In the genomic region with DNA sequence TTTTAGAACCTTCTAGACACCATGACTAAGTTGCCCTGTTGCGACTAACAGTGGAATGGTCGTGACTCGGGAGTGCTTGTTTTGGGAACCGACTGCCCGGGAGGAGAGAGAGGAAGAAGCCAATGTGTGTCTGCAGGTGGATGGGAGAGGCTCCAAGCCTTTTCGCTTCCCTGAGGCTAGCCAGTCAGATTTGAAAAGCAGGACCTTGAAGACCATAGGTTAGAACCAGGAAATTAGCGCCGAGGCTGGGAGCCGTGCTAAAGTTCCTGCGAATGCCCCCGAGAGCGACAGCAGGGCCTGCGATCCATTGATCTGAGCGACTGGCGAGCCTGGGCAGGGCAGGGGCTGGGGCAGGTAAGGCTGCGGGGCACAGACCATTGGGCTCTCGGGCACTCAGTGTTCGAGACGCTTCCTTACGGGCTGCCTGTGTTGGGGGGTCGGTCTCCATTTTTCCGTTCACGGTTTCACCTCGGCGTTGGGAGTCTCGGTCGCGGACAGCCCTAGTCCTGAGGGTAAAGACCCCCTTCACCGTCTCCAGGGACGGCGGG, we compare ENCODE assay signal across 8 mouse cellular contexts. TPM values are rescaled to one million over a fixed set of nuclear protein-coding genes. Genes with fewer than 3 reads are reported as not detected.
A peak's percentile ranks its signal among the peaks of the same experiment; 100 is the strongest.
DNase-seq lines count a peak whose midpoint lies in the region; ATAC-seq lines count a peak whose summit lies in the region.

A gene (plus strand): TSS at position 51 of the 548 bp plus-strand sequence.

- H3K9me3 ChIP-seq in heart, embryonic 15.5 days (replicated peaks): no peaks in the 10 kb centered on the region
- H3K9me3 ChIP-seq in liver, embryonic 15.5 days (replicated peaks): no peaks in the 10 kb centered on the region
- no peaks in the 10 kb centered on the region for H3K9me3 ChIP-seq in neural tube, embryonic 13.5 days

- peak within 1 kb of the TSS; percentile 98 for H3K27ac ChIP-seq in heart, embryonic 15.5 days
- H3K27ac ChIP-seq in liver, embryonic 15.5 days (replicated peaks): peak within 1 kb of the TSS; percentile 97
- H3K27ac ChIP-seq in neural tube, embryonic 13.5 days (replicated peaks): peak within 1 kb of the TSS; percentile 99

- H3K4me2 ChIP-seq in heart, embryonic 15.5 days: peak within 1 kb of the TSS; percentile 92
- peak within 1 kb of the TSS; percentile 98 for H3K4me2 ChIP-seq in liver, embryonic 15.5 days
- peak within 1 kb of the TSS; percentile 85 for H3K4me2 ChIP-seq in neural tube, embryonic 13.5 days

- H3K4me3 ChIP-seq in heart, embryonic 15.5 days: peak within 1 kb of the TSS; percentile 84
- H3K4me3 ChIP-seq in liver, embryonic 15.5 days (replicated peaks): peak within 1 kb of the TSS; percentile 87
- peak within 1 kb of the TSS; percentile 78 for H3K4me3 ChIP-seq in neural tube, embryonic 13.5 days

- H3K4me1 ChIP-seq in heart, embryonic 15.5 days (replicated peaks): peaks cover 16% of the 10 kb centered on the region
- peaks cover 34% of the 10 kb centered on the region for H3K4me1 ChIP-seq in liver, embryonic 15.5 days (replicated peaks)
- H3K4me1 ChIP-seq in neural tube, embryonic 13.5 days (replicated peaks): peaks cover 24% of the 10 kb centered on the region

- H3K9ac ChIP-seq in heart, embryonic 15.5 days: peak within 1 kb of the TSS; percentile 82
- H3K9ac ChIP-seq in liver, embryonic 15.5 days: peak within 1 kb of the TSS; percentile 94
- peak within 1 kb of the TSS; percentile 87 for H3K9ac ChIP-seq in neural tube, embryonic 13.5 days

- H3K27me3 ChIP-seq in heart, embryonic 15.5 days: no peaks in the 10 kb centered on the region
- no peaks in the 10 kb centered on the region for H3K27me3 ChIP-seq in liver, embryonic 15.5 days
- no peaks in the 10 kb centered on the region for H3K27me3 ChIP-seq in neural tube, embryonic 13.5 days

- 3% methylated on average over 31 of the region's 31 CpGs for WGBS in heart, embryonic 15.5 days
- 2% methylated on average over 31 of the region's 31 CpGs for WGBS in liver, embryonic 15.5 days (ENCODE audit: insufficient replicate concordance)
- WGBS in neural tube, embryonic 13.5 days: 2% methylated on average over 31 of the region's 31 CpGs

- peak; percentile 45 for DNase-seq in adrenal gland, postnatal 25 days
- peak; percentile 60 for DNase-seq in kidney, postnatal 14 days
- peak; percentile 31 for DNase-seq in thymus, postnatal 0 days (ENCODE audit: low spot score)

- H3K36me3 ChIP-seq in heart, embryonic 15.5 days: no peaks in the 10 kb centered on the region
- H3K36me3 ChIP-seq in liver, embryonic 15.5 days (replicated peaks): no peaks in the 10 kb centered on the region
- H3K36me3 ChIP-seq in neural tube, embryonic 13.5 days: no peaks in the 10 kb centered on the region

- ATAC-seq in CD4-positive, CD25-positive, alpha-beta regulatory T cell, adult 4 months: no peak
- peak; percentile 16 for ATAC-seq in erythroblast, adult 5-6 weeks (replicated peaks; ENCODE audit: low FRiP score, poor library complexity, severe bottlenecking)
- ATAC-seq in heart, embryonic 15.5 days (replicated peaks; ENCODE audit: insufficient number of reproducible peaks, insufficient read depth, low FRiP score, low read depth): no peak
- no peak for ATAC-seq in liver, embryonic 15.5 days (ENCODE audit: insufficient read depth)
- ATAC-seq in neural tube, embryonic 13.5 days (ENCODE audit: low read depth): no peak

RNA-seq across cellular contexts. Expression of the gene that starts here (rescaled TPM):
- polyA plus RNA-seq in CD4-positive, CD25-positive, alpha-beta regulatory T cell, adult 4 months (2017; shearing (Covaris generic)): 10 to 100 TPM; 42.0 to 56.3 TPM
- 55.7 and 58.0 TPM in 2 replicates for total RNA-seq in adrenal gland, postnatal 25 days (2021)
- 10.4 and 25.9 TPM in 2 replicates for total RNA-seq in erythroblast, adult 5-6 weeks (2015; ENCODE audit: low replicate concordance)
- total RNA-seq in erythroblast, adult 5-6 weeks (2017; ENCODE audit: low replicate concordance): 10.1 and 10.9 TPM in 2 replicates
- polyA plus RNA-seq in heart, embryonic 15.5 days (2015; fragmentation: Nextera tagmentation; extraction: Ambion mirVana): 19.0 and 21.6 TPM in 2 replicates
- polyA plus RNA-seq in liver, embryonic 15.5 days (2015; fragmentation: Nextera tagmentation; extraction: Ambion mirVana): 10.4 and 10.7 TPM in 2 replicates
- 57.9 and 60.9 TPM in 2 replicates for polyA plus RNA-seq in neural tube, embryonic 13.5 days (2015; fragmentation: Nextera tagmentation; extraction: Ambion mirVana)
- 20.2 and 20.5 TPM in 2 replicates for polyA plus RNA-seq in thymus, postnatal 0 days (2015; fragmentation: Nextera tagmentation; extraction: Ambion mirVana)
